Mouse (Mus musculus) heart, embryonic 14.5 days (tissue): ENCODE results near the gene Nktr. TPM values are rescaled to one million over a fixed set of nuclear protein-coding genes. Genes with fewer than 3 reads are reported as not detected.

Experiments
- ATAC-seq: fragments of 200-750 bp; cut with Nextera tagmentation; 2 replicates; pipeline ENCODE4 v1.8.0; 2017; ENCODE audit warnings: low read depth, moderate TSS enrichment; ENCODE audit not compliant: insufficient number of reproducible peaks, insufficient read depth, low FRiP score
- H3K27ac ChIP-seq, 2 experiments: fragments of 200-500 bp in 1 of 2; fragments of 300-500 bp in 1 of 2; sonication (generic) in 1 of 2; replicated peaks in 1 of 2; 2 replicates each; pipeline ENCODE4 v1.5.1; 2012 to 2014; ENCODE audit warnings: low read depth in 2 of 2, low read length in 2 of 2, control low read depth in 1 of 2, mild to moderate bottlenecking in 1 of 2, mixed read lengths in 1 of 2; ENCODE audit not compliant: control insufficient read depth in 1 of 2, insufficient read depth in 1 of 2
- H3K27me3 ChIP-seq: fragments of 300-500 bp; sonication (generic); 2 replicates; pipeline ENCODE4 v1.6.1; 2014; ENCODE audit warnings: mild to moderate bottlenecking, low read length, control low read depth; ENCODE audit not compliant: control insufficient read depth, insufficient read depth
- H3K36me3 ChIP-seq: fragments of 300-500 bp; sonication (generic); 2 replicates; pipeline ENCODE4 v1.6.1; 2014; ENCODE audit warnings: mild to moderate bottlenecking, control low read depth, low read length, mixed read lengths; ENCODE audit not compliant: control insufficient read depth, insufficient read depth
- H3K4me1 ChIP-seq, 2 experiments: fragments of 200-500 bp in 1 of 2; fragments of 300-500 bp in 1 of 2; sonication (generic) in 1 of 2; 2 replicates each; pipeline ENCODE4 v1.6.1; 2012 to 2014; ENCODE audit warnings: low read length in 2 of 2, control low read depth in 1 of 2, mixed read lengths in 1 of 2; ENCODE audit not compliant: control insufficient read depth in 2 of 2, insufficient read depth in 2 of 2
- H3K4me2 ChIP-seq: fragments of 300-500 bp; sonication (generic); 2 replicates; pipeline ENCODE4 v1.6.1; 2014; ENCODE audit warnings: mild to moderate bottlenecking, low read length
- H3K4me3 ChIP-seq, 2 experiments: fragments of 200-500 bp in 1 of 2; fragments of 300-500 bp in 1 of 2; sonication (generic) in 1 of 2; 2 replicates each; pipeline ENCODE4 v1.5.1; 2012 to 2014; ENCODE audit warnings: low read length in 2 of 2, mild to moderate bottlenecking in 2 of 2, control low read depth in 1 of 2, low read depth in 1 of 2, moderate library complexity in 1 of 2; ENCODE audit not compliant: control insufficient read depth in 1 of 2, insufficient read depth in 1 of 2
- H3K9ac ChIP-seq: fragments of 300-500 bp; sonication (generic); 2 replicates; pipeline ENCODE4 v1.6.1; 2014; ENCODE audit warnings: mild to moderate bottlenecking, low read length
- H3K9me3 ChIP-seq: fragments of 300-500 bp; sonication (generic); 2 replicates; pipeline ENCODE4 v1.6.1; 2016; ENCODE audit warnings: low read length, control low read depth; ENCODE audit not compliant: control insufficient read depth
- WGBS: fragments of 180-500 bp; shearing (Covaris S2); extraction: QIAGEN DNeasy Blood & Tissue Kit; methylation state at CpG from one replicate; pipeline ENCODE4 v1.1.7; 2014; 5-methylcytosine and 5-hydroxymethylcytosine counted together
- polyA plus RNA-seq: library from polyadenylated mRNA; unstranded; fragments of >200 nt; fragmentation: Nextera tagmentation; extraction: Ambion mirVana; gene quantifications from 2 replicates; pipeline ENCODE4 v1.2.1, GENCODE M21; 2014

Gene Nktr
- polyA plus RNA-seq: 48.7 and 50.4 TPM in 2 replicates

DNA sequence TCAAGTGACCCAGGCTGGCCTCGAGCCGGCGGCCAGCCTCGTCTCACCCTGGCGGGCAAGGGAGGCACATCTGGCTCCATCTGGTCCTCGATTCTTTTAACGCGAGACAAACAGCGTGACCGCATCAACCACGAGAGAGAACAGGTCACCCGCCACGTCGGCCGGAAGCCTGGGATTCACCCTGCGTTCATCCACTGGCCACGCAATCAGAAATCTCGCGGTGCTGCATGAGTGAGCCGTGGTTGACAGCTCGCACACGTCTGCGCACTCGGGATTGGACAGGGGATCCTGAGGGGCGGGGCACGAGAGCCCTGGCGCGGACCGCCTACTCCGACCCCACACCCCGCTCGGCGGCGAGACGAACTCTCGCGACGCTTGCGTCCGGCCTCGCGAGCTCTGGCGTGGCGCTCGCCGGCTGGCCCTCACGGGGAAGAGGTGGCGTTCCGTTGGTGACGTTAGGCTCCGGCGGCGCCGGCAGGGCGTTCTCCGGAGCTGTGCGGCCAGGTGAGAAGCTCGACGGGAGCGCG is at the start of gene Nktr:
Gene Nktr (plus strand): TSS at position 378 of the 527 bp plus-strand sequence.
- Histone ChIP-seq H3K27me3 (no peaks in the 10 kb centered on the region), H3K27ac (peak within 1 kb of the TSS; percentile 95 to 96), H3K36me3 (peaks cover 7% of the 10 kb centered on the region), H3K9ac (peak within 1 kb of the TSS; percentile 93), H3K4me3 (peak within 1 kb of the TSS; percentile 70 to 73), H3K4me1 (peaks cover 4 to 19% of the 10 kb centered on the region in 2 experiments), H3K4me2 (peak within 1 kb of the TSS; percentile 77), H3K9me3 (no peaks in the 10 kb centered on the region)
- 1% methylated on average over 48 of the region's 61 CpGs for WGBS
- peak; percentile 99 for ATAC-seq

DNA sequence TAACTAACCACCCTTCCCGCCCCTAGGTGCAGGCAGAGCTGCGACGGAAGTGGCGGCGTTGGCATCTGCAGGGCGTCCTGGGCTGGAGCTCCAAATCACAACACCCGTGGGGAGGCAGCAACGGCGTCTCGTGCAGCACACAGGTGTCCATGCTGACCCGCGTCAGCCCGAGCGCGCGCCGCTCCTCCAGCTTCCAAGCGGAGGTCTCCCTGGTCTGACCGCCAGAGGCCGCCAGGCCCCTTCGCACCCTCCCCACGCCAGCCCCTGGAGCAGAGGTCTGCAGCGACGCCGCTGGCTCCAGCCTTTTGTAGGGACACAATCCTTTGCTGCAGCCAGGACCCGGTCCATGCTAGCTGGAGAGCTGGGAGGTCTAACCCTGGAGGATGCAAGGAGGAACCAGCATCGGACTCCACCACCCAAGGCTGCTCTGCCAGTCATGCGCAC is 49.6 kb upstream of the Nktr start:
- peak overlapping the region; percentile 62 for H3K9ac ChIP-seq
- no peaks in the 10 kb centered on the region for H3K36me3 ChIP-seq
- H3K4me3 ChIP-seq: peak overlapping the region; percentile 18 to 34
- H3K4me2 ChIP-seq: peak overlapping the region; percentile 73
- under 1% methylated on average over 28 of the region's 28 CpGs for WGBS
- peaks cover 59% of the 10 kb centered on the region for H3K27me3 ChIP-seq
- ATAC-seq: peak; percentile 52
- H3K9me3 ChIP-seq: no peaks in the 10 kb centered on the region
- no peak overlapping the region for H3K27ac ChIP-seq
- H3K4me1 ChIP-seq: peaks cover 21 to 28% of the 10 kb centered on the region in 2 experiments

DNA sequence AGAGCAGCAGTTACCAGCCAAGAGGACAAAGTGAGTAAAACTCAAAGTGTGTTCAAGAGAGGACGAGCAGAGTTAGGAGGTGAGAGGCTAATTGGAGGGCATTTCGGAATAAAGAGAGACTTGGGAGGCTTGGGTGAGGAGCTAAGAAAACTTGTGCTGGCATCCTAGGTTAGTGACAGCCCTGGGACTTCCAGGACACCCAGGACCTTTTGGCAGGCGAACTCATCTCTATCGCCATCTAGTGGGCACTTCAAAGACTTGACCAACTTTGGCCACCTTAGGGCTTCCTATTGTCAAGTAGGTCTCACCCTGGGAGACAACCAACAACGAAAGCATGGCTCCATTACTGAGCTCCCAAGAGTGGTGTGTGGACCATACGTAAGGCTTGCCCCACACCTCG is 47.7 kb upstream of the Nktr start:
- no peak overlapping the region for H3K4me3 ChIP-seq
- no peaks in the 10 kb centered on the region for H3K9me3 ChIP-seq
- no peak overlapping the region for H3K27ac ChIP-seq
- WGBS: 32% methylated on average over 7 of the region's 7 CpGs
- H3K9ac ChIP-seq: no peak overlapping the region
- H3K4me2 ChIP-seq: no peak overlapping the region
- no peaks in the 10 kb centered on the region for H3K36me3 ChIP-seq
- no peak for ATAC-seq
- peaks cover 21 to 28% of the 10 kb centered on the region in 2 experiments for H3K4me1 ChIP-seq
- H3K27me3 ChIP-seq: peaks cover 41% of the 10 kb centered on the region

DNA sequence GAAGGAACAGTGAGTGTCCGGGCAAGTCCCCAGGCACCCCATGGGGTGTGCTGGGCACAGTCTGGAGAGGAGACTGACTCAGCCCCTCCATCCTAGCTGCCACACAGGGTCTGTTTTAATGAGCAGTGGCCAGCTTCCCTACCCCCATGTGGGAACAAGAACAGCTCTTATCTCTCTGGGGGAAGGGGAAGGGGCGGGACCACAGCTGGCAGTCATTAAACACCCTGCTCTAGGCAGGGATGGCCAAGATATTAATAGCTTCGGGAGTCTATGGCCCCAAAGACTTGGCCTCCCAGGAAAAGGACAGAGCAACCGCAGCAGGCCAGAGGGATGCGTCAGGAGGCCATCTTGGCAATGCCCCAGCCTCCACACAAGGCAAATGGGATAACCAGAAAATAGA is 46.7 kb upstream of the Nktr start:
- Histone ChIP-seq H3K4me3 (no peak overlapping the region), H3K27me3 (peaks cover 32% of the 10 kb centered on the region), H3K4me2 (no peak overlapping the region), H3K4me1 (peaks cover 21 to 28% of the 10 kb centered on the region in 2 experiments), H3K27ac (0 out of 4 replicates have a peak overlapping the region, but pooled peaks of 1 of the 2 experiments have one; percentile 6), H3K36me3 (no peaks in the 10 kb centered on the region), H3K9ac (no peak overlapping the region), H3K9me3 (no peaks in the 10 kb centered on the region)
- WGBS: 19% methylated on average over 5 of the region's 5 CpGs
- peak; percentile 45; the same call in 1 of the 2 replicates for ATAC-seq

- 92% methylated on average over 5 of the region's 5 CpGs for WGBS
- H3K4me3 ChIP-seq: no peak overlapping the region
- H3K36me3 ChIP-seq: no peaks in the 10 kb centered on the region
- no peak overlapping the region for H3K4me2 ChIP-seq
- no peak overlapping the region for H3K27ac ChIP-seq
- no peak overlapping the region for H3K9ac ChIP-seq
- H3K27me3 ChIP-seq: peaks cover 18% of the 10 kb centered on the region
- H3K9me3 ChIP-seq: no peaks in the 10 kb centered on the region
- no peak for ATAC-seq
- peaks cover 21 to 28% of the 10 kb centered on the region in 2 experiments for H3K4me1 ChIP-seq
Observed at GRCm38 (mm10) chr9:121673716-121674115, 45.3 kb upstream of the Nktr start.

- Histone ChIP-seq H3K9me3 (no peaks in the 10 kb centered on the region), H3K4me3 (no peak overlapping the region), H3K36me3 (no peaks in the 10 kb centered on the region), H3K9ac (no peak overlapping the region), H3K4me1 (peaks cover 18 to 19% of the 10 kb centered on the region in 2 experiments), H3K27me3 (peaks cover 5% of the 10 kb centered on the region; the same call in 1 of the 2 replicates), H3K27ac (no peak overlapping the region), H3K4me2 (no peak overlapping the region)
- WGBS: 80% methylated on average over 9 of the region's 9 CpGs
- no peak for ATAC-seq
Observed at GRCm38 (mm10) chr9:121675011-121675410, 44.0 kb upstream of the Nktr start.

GRCm38 (mm10) chr9:121675556-121675955 is 43.4 kb upstream of the Nktr start:
- H3K4me3 ChIP-seq: no peak overlapping the region
- no peak overlapping the region for H3K27ac ChIP-seq
- H3K27me3 ChIP-seq: no peaks in the 10 kb centered on the region
- no peaks in the 10 kb centered on the region for H3K36me3 ChIP-seq
- H3K4me1 ChIP-seq: peaks cover 17% of the 10 kb centered on the region in 2 experiments
- WGBS: 90% methylated on average over 2 of the region's 2 CpGs
- no peaks in the 10 kb centered on the region for H3K9me3 ChIP-seq
- H3K9ac ChIP-seq: no peak overlapping the region
- no peak for ATAC-seq
- H3K4me2 ChIP-seq: no peak overlapping the region

GRCm38 (mm10) chr9:121677069-121677468 is 41.9 kb upstream of the Nktr start:
- no peaks in the 10 kb centered on the region for H3K36me3 ChIP-seq
- peaks cover 10 to 11% of the 10 kb centered on the region in 2 experiments for H3K4me1 ChIP-seq
- no peaks in the 10 kb centered on the region for H3K9me3 ChIP-seq
- no peak overlapping the region for H3K27ac ChIP-seq
- no peak overlapping the region for H3K9ac ChIP-seq
- no peak for ATAC-seq
- WGBS: 68% methylated on average over 4 of the region's 4 CpGs
- no peak overlapping the region for H3K4me2 ChIP-seq
- H3K4me3 ChIP-seq: no peak overlapping the region
- H3K27me3 ChIP-seq: no peaks in the 10 kb centered on the region
